Mouse (Mus musculus) hindbrain, embryonic 16.5 days (tissue): ENCODE measurements at regions not wholly inside any gene's neighbourhood (a gene's known extent, or its start where the extent isn't known, plus 50 kb on each side); places are given as distances from the start of the nearest gene placed in this dataset.
A peak's percentile ranks its signal among the peaks of the same experiment; 100 is the strongest.
"Not testable (repeated sequence)": the region's sequence is repeated elsewhere in the genome, so short reads cannot be mapped to it uniquely, and the experiment has no call there.

ENCODE experiments used
- ATAC-seq: fragments of 200-750 bp; cut with Nextera tagmentation; 2 replicates; pipeline ENCODE4 v1.8.0; 2017; ENCODE audit warnings: moderate TSS enrichment, moderate library complexity
- H3K27ac ChIP-seq: fragments of 300-500 bp; sonication (generic); 2 replicates; pipeline ENCODE4 v1.5.1; 2014; ENCODE audit warnings: low read depth, mild to moderate bottlenecking, control low read depth, low read length, moderate library complexity
- H3K27me3 ChIP-seq: fragments of 300-500 bp; sonication (generic); replicated peaks from 2 replicates; pipeline ENCODE4 v1.6.1; 2014; ENCODE audit warnings: low read length; ENCODE audit not compliant: control insufficient read depth, insufficient read depth
- H3K36me3 ChIP-seq: fragments of 300-500 bp; sonication (generic); 2 replicates; pipeline ENCODE4 v1.6.1; 2014; ENCODE audit warnings: mild to moderate bottlenecking, low read length, moderate library complexity, mixed read lengths; ENCODE audit not compliant: control insufficient read depth, insufficient read depth
- H3K4me1 ChIP-seq: fragments of 300-500 bp; sonication (generic); 2 replicates; pipeline ENCODE4 v1.6.1; 2014; ENCODE audit warnings: low read depth, low read length; ENCODE audit not compliant: control insufficient read depth, insufficient read depth
- H3K4me2 ChIP-seq: fragments of 300-500 bp; sonication (generic); 2 replicates; pipeline ENCODE4 v1.6.1; 2014; ENCODE audit warnings: mild to moderate bottlenecking, low read length, control low read depth, moderate library complexity
- H3K4me3 ChIP-seq: fragments of 300-500 bp; sonication (generic); 2 replicates; pipeline ENCODE4 v1.5.1; 2014; ENCODE audit warnings: mild to moderate bottlenecking, low read length, control low read depth, moderate library complexity
- H3K9ac ChIP-seq: fragments of 300-500 bp; sonication (generic); 2 replicates; pipeline ENCODE4 v1.6.1; 2014; ENCODE audit warnings: low read depth, mild to moderate bottlenecking, control low read depth, low read length, moderate library complexity
- H3K9me3 ChIP-seq: fragments of 300-500 bp; sonication (generic); 2 replicates; pipeline ENCODE4 v1.6.1; 2014; ENCODE audit warnings: mild to moderate bottlenecking, low read length, moderate library complexity; ENCODE audit not compliant: control insufficient read depth
- WGBS: fragments of 180-500 bp; shearing (Covaris S2); extraction: QIAGEN DNeasy Blood & Tissue Kit; methylation state at CpG from one replicate; pipeline ENCODE4 v1.1.7; 2014; 5-methylcytosine and 5-hydroxymethylcytosine counted together

DNA sequence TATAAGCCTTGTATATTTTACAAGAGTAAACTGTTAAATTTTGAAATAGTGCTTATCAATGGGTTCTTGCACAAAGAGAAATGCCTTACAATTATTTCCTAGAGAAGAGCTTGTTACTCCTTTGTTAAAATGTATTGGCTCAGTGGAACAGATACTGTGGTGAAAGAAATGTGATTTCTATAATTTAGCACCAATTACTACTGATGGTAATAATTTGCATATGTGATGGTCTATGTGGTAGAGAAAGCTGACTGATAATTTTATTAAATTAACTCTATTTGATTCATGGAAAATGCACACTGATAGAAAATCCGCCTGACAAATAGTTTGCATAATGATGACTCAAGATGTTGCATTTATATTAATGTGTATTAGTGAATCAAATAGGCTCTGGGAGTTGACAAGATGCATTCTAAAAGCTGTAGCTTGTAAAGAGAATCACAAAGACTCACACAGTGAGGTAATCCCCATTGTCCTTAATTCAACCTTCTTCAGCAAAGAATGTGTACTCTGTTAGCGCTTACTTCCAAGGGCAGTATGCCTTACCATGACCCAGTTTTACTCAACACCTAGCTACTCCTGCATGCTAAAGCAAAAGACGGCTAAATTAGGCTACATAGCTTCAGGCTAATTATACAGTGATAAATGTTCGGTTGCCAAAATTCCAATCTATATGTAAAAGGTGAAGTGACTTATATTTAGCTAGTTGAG is 329.8 kb upstream of the Cenpq start:
- Histone ChIP-seq H3K4me2 (no peak overlapping the region), H3K27ac (no peak overlapping the region), H3K27me3 (no peaks in the 10 kb centered on the region), H3K4me1 (no peaks in the 10 kb centered on the region), H3K9ac (no peak overlapping the region), H3K4me3 (no peak overlapping the region), H3K36me3 (no peaks in the 10 kb centered on the region), H3K9me3 (no peaks in the 10 kb centered on the region)
- ATAC-seq = 0 out of 2 replicates have a peak, but pooled peaks have one; percentile 52
- 66% methylated on average over 4 of the region's 4 CpGs for WGBS

DNA sequence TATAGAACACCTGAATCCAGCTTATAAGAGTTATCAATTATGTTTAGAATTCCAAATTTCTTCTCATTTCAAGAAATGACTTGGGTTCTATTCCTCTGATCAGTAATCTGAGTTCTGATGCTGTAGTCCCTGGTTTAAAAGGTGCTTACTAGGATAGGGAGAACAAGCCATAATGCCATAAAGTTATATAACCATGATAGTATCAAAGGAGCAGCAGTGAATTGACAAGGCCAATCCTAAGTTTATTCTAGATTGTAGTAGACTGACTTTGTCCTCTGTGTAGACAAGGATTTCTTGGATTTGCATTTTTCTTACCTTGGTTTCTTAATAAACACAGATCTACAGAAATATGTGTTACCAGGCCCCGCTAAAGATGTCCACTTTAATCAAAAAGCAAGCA is 326.6 kb upstream of the Cenpq start:
- H3K27me3 ChIP-seq = no peaks in the 10 kb centered on the region
- no peak for ATAC-seq
- H3K4me2 ChIP-seq = no peak overlapping the region
- 94% methylated on average over 1 of the region's 1 CpGs for WGBS
- H3K36me3 ChIP-seq = no peaks in the 10 kb centered on the region
- no peak overlapping the region for H3K4me3 ChIP-seq
- no peak overlapping the region for H3K27ac ChIP-seq
- no peaks in the 10 kb centered on the region for H3K9me3 ChIP-seq
- H3K4me1 ChIP-seq = no peaks in the 10 kb centered on the region
- no peak overlapping the region for H3K9ac ChIP-seq

DNA sequence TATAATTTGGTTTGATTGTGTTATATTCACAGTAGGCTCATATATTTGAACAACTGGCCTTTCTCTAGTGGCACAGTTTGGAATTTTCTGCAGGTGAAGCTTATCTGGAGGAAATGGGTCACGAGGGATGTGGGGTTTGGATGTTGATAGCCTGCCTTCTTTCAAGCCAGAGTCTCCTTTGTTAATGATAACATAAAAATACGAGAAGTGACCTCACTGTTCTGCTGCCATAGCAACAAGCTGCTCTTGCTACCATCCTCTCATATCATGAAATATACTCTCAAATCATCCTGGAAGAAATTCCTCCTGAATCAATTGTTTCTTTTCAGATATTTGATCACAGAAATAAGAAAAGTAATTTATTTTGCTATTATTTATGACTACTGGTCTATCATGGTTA is 313.6 kb upstream of the Cenpq start:
- ATAC-seq = no peak
- Histone ChIP-seq H3K4me2 (no peak overlapping the region), H3K4me1 (no peaks in the 10 kb centered on the region), H3K9ac (no peak overlapping the region), H3K4me3 (no peak overlapping the region), H3K27ac (no peak overlapping the region), H3K36me3 (no peaks in the 10 kb centered on the region), H3K9me3 (no peaks in the 10 kb centered on the region), H3K27me3 (no peaks in the 10 kb centered on the region)
- 58% methylated on average over 2 of the region's 2 CpGs for WGBS

DNA sequence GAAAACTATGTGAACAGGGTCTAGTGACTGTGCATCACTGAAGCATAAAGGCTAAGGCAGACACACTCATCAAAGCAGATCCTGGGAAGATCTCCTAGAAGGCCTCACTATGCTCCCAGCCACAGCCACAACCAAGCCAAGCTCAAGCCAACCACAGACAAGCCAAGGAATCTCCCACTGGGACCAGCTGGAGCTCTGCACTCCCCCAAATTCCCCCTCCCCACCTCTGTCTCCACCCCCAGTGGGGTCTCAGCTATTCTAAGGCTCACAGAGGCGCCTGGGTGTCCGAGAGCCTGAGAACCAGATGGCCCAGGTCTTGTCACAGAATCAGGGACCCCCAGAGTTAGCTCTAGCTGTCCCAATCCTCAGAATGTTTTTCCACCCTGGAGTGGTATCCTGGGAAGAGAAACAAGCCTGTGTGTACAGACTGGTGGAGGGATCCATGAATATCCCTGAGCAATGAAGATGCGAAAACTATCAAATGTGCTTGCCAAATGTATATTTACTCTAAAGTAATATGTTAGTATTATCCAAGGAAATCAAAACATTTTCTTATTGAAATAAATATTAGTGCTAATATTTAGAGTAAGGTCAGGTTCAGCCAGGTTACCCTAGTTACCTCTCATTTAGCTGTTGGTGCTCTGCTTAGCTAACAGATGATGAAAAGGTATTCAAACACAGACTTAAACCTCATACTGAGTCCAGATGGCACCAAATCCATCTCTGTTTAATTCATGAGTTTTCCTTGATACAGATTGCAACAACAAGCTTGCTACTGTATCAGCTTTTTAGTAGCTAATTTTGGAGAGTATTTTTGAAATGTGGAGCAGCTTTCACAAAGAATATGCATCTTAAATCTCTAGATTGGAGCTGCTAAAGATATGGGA is 292.5 kb upstream of the Cenpq start:
- no peaks in the 10 kb centered on the region for H3K9me3 ChIP-seq
- no peak overlapping the region for H3K4me3 ChIP-seq
- H3K36me3 ChIP-seq = no peaks in the 10 kb centered on the region
- no peak overlapping the region for H3K4me2 ChIP-seq
- H3K9ac ChIP-seq = no peak overlapping the region
- WGBS = 76% methylated on average over 3 of the region's 3 CpGs
- no peak overlapping the region for H3K27ac ChIP-seq
- H3K4me1 ChIP-seq = no peaks in the 10 kb centered on the region
- no peak; the same call in 1 of the 2 replicates for ATAC-seq
- H3K27me3 ChIP-seq = no peaks in the 10 kb centered on the region

DNA sequence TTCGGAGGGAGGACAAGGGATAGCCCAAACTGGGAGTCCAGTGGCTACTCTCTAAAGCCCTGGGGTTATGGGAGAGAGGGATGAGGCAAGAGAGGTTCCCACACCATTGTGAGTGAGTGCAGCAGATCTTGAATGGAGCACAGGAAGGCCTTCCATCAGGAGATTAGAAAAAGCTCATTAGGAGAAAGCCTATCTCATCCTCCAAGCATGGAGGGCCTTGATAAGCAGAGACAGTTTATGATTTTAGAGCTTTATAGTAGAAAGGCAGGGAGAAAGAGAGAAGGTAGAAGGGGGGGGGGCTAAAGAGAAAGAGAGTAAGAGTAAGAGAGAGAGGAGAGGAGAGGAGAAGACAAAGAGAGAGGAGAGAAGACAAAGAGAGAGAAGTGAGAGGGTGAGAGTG is 282.0 kb upstream of the Cenpq start:
- H3K27ac ChIP-seq = no peak overlapping the region

DNA sequence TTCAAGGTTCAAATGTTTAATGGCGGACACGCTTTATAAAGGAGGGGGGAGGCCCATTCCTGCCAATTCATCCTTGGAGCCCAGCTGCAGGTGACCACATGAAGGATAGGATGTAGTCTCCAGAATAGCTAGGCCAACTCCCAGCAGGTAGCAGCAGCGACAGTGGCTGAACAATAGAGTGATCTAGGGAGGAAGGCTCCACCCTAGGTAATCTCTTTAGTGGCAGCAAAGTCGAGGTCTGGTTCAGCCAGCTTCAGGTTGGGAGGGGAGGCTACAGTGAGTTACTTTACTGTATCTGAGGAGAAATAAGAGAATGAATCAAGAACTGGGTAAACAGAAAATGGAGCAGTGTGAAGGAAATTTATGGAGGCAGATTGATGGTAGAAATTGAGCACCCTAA is 264.6 kb upstream of the Cenpq start:
- H3K27ac ChIP-seq, H3K36me3 ChIP-seq: not testable (repeated sequence)
- WGBS = 57% methylated on average over 4 of the region's 4 CpGs

More for the DNA sequence above, 282.0 kb upstream of the Cenpq start:
- H3K4me1 ChIP-seq = no peaks in the 10 kb centered on the region
- H3K27me3 ChIP-seq = no peaks in the 10 kb centered on the region
- no peak for ATAC-seq
- no peak overlapping the region for H3K9ac ChIP-seq
- no peaks in the 10 kb centered on the region for H3K9me3 ChIP-seq
- 81% methylated on average over 1 of the region's 1 CpGs for WGBS
- no peak overlapping the region for H3K4me3 ChIP-seq
- no peak overlapping the region for H3K4me2 ChIP-seq
- H3K36me3 ChIP-seq = no peaks in the 10 kb centered on the region

DNA sequence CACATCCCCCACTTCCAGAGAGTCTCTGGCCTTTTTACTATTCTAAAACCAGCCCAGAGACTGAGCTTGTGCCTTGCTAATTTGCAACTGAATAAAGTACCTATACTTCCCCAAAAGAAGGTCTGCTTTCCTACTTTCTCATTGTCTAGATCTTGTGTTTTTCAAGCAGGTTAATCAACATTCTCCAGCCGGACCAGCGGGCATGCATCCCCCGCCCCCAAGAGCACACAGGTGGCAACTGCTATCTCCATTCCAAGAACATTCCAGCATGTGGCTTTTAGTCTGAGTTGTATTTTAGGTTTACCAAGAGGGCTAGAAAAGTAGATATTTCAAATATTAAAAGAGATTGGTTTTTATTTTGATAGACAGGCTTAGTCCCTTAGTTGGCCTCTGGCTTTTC is 255.5 kb upstream of the Cenpq start:
- not testable (repeated sequence) for H3K9me3 ChIP-seq, H3K27me3 ChIP-seq, H3K36me3 ChIP-seq, ATAC-seq, H3K27ac ChIP-seq, H3K4me1 ChIP-seq, H3K9ac ChIP-seq, H3K4me3 ChIP-seq, H3K4me2 ChIP-seq
- WGBS = 83% methylated on average over 3 of the region's 3 CpGs

More for the DNA sequence above, 264.6 kb upstream of the Cenpq start:
- not testable (repeated sequence) for H3K27me3 ChIP-seq, H3K9me3 ChIP-seq, H3K4me2 ChIP-seq, H3K4me1 ChIP-seq, H3K4me3 ChIP-seq, ATAC-seq, H3K9ac ChIP-seq

DNA sequence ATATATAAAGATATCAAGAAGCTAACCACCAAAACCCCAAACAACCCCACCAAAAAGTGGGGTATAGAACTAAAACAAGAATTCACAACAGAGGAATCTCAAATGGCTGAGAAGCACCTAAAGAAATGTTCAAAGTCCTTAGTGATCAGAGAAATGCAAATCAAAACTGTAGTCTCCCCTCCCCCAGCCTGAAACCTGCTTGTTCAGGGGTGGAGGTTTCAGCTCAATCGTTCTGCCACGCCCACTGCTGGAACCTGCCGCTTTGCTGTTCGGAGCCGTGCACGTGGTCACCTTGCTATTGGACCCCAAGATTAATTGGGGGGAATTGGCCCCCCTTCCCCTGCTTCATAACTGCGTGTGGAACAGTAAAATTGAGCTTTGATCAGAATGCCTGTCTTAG is 251.8 kb upstream of the Cenpq start:
- H3K36me3 ChIP-seq, H3K27ac ChIP-seq, H3K4me3 ChIP-seq, H3K9me3 ChIP-seq, ATAC-seq, H3K9ac ChIP-seq, H3K27me3 ChIP-seq, H3K4me1 ChIP-seq, H3K4me2 ChIP-seq: not testable (repeated sequence)
- 91% methylated on average over 7 of the region's 7 CpGs for WGBS

DNA sequence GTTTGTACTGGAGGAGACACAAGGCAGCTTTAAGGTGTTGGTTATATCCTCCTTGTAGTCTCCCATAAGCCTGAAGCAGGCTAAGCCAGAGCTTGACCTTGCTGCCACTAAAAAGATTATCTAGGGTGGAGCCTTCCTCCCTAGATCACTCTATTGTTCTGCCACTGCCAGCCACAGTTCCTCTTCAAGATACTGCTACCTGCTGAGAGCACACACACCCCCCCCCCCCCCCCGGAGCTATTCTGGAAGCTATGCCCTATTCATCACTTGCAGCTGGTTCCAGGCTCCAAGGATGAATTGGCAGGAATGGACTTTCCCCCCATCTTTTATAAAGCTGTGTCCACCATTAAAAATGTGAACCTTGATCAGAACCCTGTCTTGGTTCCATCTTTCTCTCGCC is 249.9 kb upstream of the Cenpq start:
- WGBS = 75% methylated on average over 2 of the region's 2 CpGs
- Histone ChIP-seq H3K27me3 (no peaks in the 10 kb centered on the region), H3K9me3 (no peaks in the 10 kb centered on the region), H3K4me1 (no peaks in the 10 kb centered on the region), H3K9ac (no peak overlapping the region), H3K36me3 (no peaks in the 10 kb centered on the region), H3K4me2 (no peak overlapping the region), H3K27ac (no peak overlapping the region), H3K4me3 (no peak overlapping the region)
- no peak for ATAC-seq
